Mouse (Mus musculus) kidney, adult 2 months (tissue): ENCODE measurements around the gene Snx29.

Source experiments
- CTCF ChIP-seq: fragments of 200-500 bp; conservative IDR thresholded peaks from 2 replicates; pipeline ENCODE4 v1.5.1; 2011; ENCODE audit warnings: low read depth, mild to moderate bottlenecking, control low read depth, low read length, moderate library complexity, mixed read lengths; ENCODE audit not compliant: insufficient read depth, insufficient read length
- POLR2A ChIP-seq: fragments of 200-500 bp; IDR thresholded peaks from one replicate; pipeline ENCODE4 v1.6.1; 2011; ENCODE audit warnings: low read depth, low read length, control low read depth

GRCm38 (mm10) chr16:11614401-11615014, 291.8 kb downstream of the Snx29 start:
- no peak for TF ChIP-seq CTCF
- TF ChIP-seq POLR2A, result no peak
